Mouse (Mus musculus) adrenal gland, postnatal 10 days (tissue): Measurements from ENCODE around the gene Otog. TPM values are rescaled to one million over a fixed set of nuclear protein-coding genes. Genes with fewer than 3 reads are reported as not detected.

ENCODE experiments used
- total RNA-seq, 2 experiments: library from RNA; stranded (reverse); gene quantifications; 2 replicates each; pipeline ENCODE4 v1.2.3; 2021

The Otog gene
- total RNA-seq, 2 experiments from 2014 or later, result 0.06 to 0.09 TPM

Other genes starting within 250 kb of the Otog start
- 10 to 100 TPM in 1 of 2 experiments, 1 to 10 TPM in 1; 8.2 to 13.6 TPM for gene Abcc6, start 210.7 kb upstream of the Otog start, total RNA-seq
- 10 to 100 TPM; 50.4 to 50.6 TPM for gene Nomo1, start 207.3 kb upstream of the Otog start, total RNA-seq
- gene Kcnj11, start 140.2 kb upstream of the Otog start, total RNA-seq, result 1 to 10 TPM; 1.7 to 4.9 TPM
- gene Abcc8, start 61.0 kb upstream of the Otog start, total RNA-seq, result 1 to 10 TPM in 1 of 2 experiments, under 1 TPM in 1; 0.78 to 1.7 TPM
- gene Ush1c, start 2.5 kb upstream of the Otog start, total RNA-seq, result 1 to 10 TPM; 2.0 to 2.3 TPM
- gene Myod1, start 135.5 kb downstream of the Otog start, total RNA-seq, result 1 to 10 TPM in 1 of 2 experiments, under 1 TPM in 1; 0.84 to 2.7 TPM
- gene Kcnc1, start 155.5 kb downstream of the Otog start, total RNA-seq, result 1 to 10 TPM in 1 of 2 experiments, under 1 TPM in 1; 0.63 to 1.7 TPM